Mouse (Mus musculus) adrenal gland, adult 18-20 months (tissue): ENCODE measurements around the gene Gm5431. TPM values are rescaled to one million over a fixed set of nuclear protein-coding genes. Genes with fewer than 3 reads are reported as not detected.
"Not testable (repeated sequence)": the region's sequence is repeated elsewhere in the genome, so short reads cannot be mapped to it uniquely, and the experiment has no call there.

ENCODE experiments used
- DNase-seq, 2 experiments: peaks; one replicate each; pipeline ENCODE4 v3.0.0; 2021 to 2022; ENCODE audit warnings: low spot score in 2 of 2
- long read RNA-seq, 2 experiments: library from polyadenylated mRNA; stranded (forward); transcript quantifications; one replicate each; pipeline ENCODE4 v2.0.0; 2021
- total RNA-seq, 2 experiments: library from RNA; stranded (reverse); gene quantifications; 1 replicate in 1 of 2; 2 replicates in 1 of 2; pipeline ENCODE4 v1.2.3; 2021

Gm5431 gene
- total RNA-seq = 1 to 10 TPM; 1.9 to 4.4 TPM
- long read RNA-seq, experiment 1, partial matches to known transcripts = 1 of 1 reads
- long read RNA-seq, experiment 1, other reads (novel, unspliced or antisense) = 0 of 1 reads
- long read RNA-seq, experiment 2, partial matches to known transcripts = 1 of 3 reads
- long read RNA-seq, experiment 2, other reads (novel, unspliced or antisense) = 0 of 3 reads

DNA sequence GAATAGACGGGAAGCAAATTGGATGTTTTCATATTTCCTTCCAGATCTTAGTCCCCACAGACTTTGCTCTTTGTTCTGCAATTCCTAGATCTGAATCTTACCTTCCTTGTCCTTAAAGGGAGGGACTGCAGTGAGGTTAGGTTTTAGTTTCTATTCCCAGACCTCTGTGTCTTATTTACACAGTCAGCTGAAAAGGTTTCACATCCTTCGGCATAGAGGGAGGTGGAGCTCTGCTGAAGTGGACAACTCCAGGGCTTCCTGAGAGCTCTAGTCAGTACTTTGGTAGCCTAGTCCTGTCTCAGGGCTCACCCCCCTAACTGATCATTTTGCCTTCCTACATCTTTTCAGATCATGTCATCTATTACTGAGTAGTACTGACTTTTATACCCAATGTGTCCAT, at the start of gene Gm5431:
Gene Gm5431 (minus strand): TSS at position 194 of the 400 bp plus-strand sequence.
- no peak for DNase-seq

DNA sequence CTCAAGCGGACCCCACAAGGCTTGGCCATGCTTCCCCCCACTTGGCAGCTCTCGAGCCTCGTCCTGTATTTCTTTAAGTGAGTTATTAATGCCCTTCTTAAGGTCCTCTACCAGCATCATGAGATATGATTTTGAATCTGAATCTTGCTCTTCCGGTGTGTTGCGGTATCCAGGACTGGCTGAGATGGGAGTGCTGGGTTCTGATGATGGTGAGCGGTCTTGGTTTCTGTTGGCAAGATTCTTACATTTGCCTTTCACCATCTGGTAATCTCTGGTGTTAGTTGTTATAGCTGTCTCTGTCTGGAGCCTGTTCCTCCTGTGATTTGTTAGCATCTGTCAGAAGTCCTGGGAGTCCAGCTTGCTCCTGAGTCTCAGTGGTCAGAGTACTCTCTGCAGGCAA, 44.1 kb upstream of the Gm5431 start, which contains the start of gene Psme2b:
Gene Psme2b (minus strand): TSS at position 101 of the 400 bp plus-strand sequence.
- DNase-seq = not testable (repeated sequence)

DNA sequence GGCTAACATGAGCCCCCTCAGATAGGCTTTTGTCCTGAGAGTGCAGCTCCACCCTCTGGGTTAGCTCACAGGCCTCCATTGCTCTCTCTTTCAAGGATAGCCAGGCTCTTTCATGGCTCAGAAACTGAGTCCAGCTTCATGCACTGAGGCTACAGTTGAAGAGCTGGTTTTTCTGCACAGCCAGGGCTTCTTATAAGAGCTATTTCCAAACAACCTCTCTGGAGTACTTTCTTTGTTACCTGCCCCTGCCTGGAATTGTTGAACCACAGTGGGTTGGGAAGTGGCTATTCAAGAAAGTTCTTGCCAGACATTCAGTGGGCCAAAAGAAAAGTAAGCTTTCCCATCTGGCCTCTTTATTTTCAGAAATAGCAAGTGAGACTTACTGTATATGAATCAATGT, 37.3 kb upstream of the Gm5431 start:
- DNase-seq = not testable (repeated sequence)

DNA sequence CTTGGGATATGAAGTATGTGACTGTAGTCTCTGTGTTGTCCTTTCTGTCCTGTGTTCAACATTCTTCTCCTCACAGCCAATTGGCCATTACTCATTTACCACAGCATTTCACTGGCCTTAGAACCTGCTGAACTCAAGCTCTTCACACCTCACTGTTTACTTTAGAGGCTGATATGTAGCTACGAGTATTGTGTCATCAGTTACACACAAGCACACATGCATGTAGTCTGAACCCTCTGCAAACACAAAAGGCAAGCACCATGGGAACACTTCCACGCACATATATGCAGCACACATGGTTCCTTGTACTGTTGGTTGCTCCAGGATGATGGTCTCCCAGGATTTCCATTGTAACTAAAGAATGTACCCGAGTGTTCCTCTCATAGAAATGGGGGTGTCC, 33.3 kb upstream of the Gm5431 start:
- not testable (repeated sequence) for DNase-seq

DNA sequence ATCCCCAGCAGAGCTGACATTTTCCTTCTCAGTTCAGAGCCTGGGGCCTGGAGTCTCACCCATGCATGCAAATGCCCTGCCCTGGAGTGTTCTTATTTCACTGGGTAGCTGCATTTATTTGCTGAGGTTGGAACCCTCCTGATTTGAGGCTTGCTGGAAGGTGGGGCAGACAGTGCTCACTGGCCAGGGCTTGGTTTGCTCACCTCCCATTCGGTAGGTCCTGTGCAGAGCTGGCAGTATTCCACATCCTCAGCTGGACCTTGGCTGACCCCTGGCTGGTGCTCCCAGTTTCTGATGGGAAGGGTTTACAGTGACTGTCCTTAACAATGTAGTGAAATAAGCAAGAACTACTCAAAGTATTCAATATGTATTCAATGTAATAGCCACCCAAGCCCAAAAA, 31.9 kb upstream of the Gm5431 start:
- DNase-seq = not testable (repeated sequence)

DNA sequence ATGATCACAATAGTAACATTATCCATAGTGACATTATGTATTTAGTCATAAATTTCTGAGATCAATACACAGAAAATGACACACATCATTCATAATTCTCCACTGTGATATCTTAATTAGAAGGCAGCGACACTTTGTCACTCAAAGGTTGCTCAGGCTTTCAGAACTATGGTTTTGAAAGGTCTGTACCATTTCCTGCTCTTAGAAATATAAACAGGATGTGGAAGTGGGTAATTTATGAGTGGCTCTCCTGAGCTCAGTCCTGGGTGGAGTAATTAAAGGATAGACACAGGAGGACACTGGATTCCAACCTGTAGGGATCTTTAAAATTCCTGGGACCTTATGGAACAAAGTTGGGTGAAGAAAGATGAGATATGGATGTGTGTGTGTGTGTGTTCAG, 31.4 kb upstream of the Gm5431 start:
- DNase-seq = not testable (repeated sequence)

DNA sequence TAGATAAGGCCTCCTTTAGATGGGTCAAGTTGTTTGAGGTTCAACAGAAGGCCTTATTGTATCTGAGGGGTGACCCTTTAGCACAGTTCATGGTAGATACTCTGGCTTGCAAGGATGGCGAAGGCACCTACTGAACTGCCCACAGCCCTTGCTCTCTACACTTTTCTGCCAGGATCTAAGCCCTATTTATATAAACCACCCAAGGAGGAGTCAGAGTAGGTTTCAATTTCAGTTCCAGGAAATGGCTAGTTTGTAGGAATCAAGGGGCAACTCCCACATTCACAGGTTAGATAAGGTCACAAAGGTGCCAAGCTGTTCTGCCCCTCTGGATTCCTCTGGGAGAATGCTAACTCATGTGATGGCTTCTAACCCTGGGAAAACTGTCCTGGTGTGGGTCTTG, 26.1 kb upstream of the Gm5431 start:
- not testable (repeated sequence) for DNase-seq

DNA sequence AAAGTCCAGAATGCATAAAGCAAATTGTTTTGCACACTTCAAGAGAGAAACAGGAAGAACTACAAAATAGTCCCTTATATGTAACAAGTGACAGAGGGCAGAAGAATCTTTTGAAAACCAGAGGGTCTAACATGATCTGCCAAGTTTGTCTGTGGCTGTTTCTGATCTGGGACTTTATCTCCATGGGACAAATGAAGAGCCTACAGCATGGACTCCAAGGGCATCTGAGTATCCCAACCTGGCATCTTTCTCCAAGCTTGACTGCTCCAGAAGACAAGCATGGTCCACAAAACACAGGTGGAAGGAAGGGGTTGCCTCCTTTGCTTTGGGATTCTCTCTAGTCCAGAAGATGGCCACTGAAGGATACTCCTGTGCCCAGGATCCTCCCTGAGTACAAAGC, 24.4 kb upstream of the Gm5431 start:
- not testable (repeated sequence) for DNase-seq

DNA sequence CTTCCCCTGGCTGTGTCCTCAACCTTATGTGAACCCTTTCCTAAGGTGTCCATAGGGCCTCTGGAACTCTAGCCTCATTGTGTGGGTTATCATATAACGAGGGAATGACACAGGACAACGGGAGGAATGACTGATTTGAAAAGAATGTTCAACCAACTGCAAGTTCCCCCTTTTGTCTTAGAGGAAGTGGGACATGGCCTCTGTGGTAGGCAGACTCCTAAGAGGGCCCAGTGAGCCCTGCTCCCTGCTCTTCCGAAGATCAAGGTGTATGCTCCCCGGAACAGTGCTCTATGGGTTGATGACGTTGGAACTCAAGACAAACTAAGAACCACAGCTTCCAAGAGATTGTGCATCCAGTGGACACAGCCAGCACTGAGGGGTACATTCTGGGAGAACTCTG, 21.8 kb upstream of the Gm5431 start:
- not testable (repeated sequence) for DNase-seq

DNA sequence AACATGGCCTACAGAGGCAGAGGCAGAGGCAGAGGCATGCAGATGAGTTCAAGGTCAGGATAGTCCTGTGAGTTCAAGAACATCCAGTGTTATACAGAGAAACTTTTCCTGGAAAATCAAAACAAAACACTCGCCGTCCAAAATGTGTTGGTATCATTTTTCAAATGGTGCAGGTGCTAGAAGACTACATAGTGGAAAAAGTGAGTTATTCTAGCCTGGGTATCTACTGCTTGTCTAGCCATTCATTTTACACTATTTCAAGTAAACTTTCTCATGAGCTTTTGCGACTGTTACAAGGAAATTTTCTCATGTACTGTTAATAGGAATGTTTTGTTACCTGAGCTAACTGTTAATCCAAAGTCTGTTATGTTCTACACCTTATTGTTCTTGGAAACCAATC, 16.4 kb upstream of the Gm5431 start:
- no peak for DNase-seq

DNA sequence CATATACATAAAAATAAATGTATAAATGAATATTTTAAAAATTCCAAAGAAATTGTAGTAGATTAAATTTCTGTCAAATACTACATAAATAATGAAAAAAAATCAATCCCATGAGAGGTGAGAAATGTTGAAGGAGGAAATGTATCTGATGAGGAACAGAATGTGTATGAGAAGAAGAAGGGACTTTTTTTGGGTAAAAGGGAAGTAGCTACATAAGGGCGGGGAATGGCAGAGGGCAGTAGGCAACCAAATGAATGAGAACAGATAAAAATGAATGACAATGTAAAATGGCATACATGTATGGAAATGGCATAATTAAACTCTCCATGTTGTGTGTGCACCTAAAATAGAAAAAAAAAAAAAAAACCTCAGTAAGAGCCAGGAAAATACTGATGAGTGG, 11.6 kb upstream of the Gm5431 start:
- no peak for DNase-seq

DNA sequence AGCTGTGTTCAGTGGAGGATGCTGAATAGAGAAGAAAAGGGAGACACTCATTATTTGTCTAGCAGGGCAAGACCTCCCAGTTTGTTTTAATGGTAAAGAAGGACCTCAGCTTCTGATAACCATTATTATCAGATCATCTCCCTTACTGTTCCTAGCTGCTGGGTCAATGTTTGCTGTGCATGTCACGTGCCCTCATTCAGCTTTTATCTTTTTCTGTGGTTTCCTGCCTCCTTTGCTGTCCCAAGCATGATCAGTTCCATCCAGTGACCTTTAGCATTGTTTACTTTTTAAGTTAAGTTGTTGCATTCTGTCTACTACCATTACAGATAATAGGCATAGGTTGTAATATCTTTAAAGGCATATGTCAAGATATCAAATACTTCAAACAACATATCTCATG, 6.4 kb upstream of the Gm5431 start:
- DNase-seq = no peak

DNA sequence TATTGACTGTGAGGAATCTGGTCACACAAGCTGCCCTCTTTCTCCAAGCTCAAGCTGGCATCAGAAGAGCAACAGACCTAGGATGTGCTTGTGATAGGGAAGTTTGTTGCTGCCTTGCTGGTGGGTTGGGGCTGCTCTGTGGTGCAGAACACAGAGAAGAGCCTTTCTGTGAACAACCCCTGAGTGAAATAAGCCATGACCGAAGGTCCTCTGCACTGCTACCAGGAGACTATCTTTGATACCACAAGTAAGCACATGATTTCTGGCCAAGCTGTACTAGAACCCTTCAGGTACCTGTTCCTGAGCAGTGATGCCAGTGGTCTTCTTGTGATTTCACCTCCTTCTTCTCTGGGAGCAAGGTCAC, 465 bp downstream of the Gm5431 start:
- not testable (repeated sequence) for DNase-seq

DNA sequence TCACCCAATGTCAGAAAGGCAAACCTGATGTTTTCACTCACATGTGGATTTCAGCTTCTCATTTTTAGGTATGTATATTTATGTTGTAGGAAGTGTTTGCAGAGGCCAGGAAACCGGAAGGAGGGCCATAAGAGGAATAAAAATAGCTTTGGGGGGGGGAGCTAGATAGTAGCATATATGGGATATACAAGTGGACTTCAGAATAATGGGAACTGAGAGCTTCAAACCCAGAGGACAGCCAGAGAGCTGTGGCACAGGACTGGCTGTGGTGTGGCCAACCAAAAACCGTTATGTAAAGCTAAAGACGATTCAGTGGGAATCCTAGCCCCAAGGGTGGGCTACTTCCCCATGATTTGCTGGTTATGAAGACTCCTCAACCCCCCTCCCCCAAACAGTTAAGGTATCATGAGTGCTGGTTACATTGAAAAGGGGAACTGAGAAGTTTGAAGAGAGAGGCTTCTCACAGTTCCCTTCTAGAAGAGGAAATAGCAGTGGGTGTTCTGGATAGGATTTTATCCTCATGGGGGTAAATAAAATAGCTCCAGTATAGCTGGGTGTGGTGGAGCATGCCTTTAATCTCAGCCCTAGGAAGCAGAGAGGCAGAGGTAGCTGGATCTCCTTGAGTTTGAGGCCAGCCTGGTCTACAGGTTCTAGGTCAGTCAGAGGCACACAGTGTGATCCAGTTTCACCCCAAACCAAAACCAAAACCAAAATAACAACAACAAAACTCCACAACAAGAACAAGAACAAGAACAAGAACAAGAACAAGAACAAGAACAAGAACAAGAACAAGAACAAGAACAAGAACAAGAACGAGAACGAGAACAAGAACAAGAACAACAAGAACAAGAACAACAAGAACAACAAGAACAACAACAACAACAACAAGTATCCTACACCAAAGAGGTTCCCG, 1.1 kb downstream of the Gm5431 start:
- DNase-seq = not testable (repeated sequence)

DNA sequence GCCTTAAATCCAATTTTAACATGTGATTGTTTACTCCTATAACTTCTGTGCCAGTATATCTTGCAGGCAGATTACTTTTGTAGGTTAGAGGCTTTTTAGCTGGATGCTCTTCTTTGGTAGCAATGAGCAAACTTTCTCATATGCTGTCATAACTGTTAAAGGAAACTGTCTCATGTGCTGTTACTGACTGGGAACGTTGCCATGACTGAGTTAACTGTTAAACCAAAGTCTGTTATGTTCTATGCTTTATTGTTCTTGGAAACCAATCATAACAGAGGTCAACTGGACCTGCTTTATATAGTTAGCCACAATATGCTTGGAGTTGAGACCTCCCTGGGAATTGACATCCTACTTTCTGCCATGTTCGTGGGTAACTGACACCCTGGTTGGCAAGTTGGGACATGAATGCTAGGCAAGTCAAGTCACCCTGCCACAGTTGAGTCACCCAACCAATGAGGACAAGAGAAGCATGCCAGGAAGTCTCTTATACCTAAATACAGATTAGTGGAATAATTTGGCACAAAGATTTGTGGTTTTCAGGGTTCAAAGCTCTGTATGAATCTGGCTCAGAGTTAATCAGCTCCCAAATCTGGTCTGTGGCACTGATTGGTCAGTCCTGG, 3.1 kb downstream of the Gm5431 start:
- DNase-seq = no peak

DNA sequence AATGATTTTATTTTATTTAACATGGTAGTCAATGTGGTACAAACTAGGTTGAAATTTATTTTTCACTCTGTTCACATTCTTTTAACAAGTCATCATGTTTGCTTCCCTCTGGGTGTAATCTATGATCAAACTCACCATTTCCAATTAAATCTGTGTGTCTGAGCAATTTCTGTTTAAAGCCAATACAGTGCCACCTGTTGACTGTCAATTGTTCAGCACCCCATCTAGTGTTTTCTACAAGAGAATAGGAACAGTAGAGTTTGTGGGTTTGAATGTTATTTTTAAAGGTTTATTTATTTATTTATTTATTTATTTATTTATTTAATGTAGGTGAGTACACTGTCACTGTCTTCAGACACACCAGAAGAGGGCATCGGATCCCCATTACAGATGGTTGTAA, 25.3 kb downstream of the Gm5431 start:
- no peak for DNase-seq

DNA sequence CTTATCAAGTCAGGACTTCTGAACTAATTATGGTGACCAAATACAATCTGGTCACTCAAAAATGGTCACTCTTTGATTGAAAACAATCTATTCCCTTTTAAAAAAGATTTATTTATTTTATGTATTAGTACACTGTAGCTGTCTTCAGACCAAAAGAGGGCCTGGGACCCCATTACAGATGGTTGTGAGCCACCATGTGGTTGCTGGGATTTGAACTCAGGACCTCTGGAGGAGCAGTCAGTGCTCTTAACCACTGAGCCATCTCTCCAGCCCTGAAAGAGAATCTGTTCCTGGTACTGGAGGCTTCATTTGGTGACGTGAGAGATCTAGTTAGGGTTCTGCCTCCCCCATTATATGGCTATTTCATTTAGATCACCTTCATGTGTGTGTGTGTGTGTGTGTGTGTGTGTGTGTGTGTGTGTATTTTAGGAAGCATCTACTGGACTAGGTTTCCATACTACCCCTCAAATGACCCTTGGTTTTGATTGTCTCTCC, 26.6 kb downstream of the Gm5431 start:
- DNase-seq = not testable (repeated sequence)

DNA sequence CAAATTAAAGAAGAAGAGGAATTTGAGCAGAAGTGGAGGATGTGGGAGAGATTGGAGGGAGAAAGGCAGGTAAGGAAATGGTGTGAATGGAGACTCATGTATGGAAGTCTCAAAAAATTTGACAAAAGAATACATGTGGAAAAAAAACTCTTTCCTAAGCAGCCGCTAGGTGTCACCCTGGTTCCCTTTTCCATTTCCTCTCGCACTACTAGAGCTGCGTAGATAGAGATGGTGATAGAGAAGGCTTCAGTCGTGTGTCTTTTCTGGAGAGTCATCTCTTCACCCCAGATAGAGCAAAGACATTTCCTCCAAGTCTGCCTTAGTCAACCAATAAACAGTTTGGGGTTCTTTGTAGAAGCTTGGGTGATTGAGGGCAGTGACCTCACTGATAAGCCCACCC, 27.5 kb downstream of the Gm5431 start:
- DNase-seq = peak; percentile 35 to 56

DNA sequence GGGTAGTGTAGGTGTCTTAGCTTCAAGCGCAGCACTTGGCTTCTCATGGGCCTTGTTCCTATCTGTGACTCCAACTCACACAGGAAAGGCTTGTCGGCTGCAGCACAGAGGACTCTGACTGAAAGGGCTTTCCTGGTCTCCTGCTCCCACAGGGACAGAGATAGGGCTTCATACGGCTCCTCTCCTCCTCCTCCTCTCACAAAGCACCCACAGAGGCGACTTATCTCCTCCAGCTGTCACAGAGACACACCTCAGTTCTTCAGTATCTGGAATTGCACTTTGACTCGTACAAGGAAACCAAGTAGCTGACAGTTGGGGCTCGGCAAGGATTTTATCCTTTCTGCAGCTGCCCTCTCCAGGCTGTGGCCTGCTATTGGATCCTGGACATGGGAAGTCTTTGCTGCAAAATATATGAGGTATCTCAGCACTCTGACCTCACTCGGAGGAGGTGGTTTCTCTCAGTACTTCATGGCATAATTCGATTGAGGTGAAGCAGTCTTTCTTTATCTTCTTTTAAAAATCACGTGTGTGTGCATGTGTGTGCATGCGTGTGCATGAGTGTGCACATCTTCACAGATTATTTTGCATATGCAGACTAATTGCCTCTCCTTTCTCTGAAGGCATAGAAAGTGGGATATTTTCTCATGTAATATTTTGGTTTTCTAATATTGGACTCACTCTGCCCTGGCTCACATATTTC, 28.3 kb downstream of the Gm5431 start:
- DNase-seq = no peak

DNA sequence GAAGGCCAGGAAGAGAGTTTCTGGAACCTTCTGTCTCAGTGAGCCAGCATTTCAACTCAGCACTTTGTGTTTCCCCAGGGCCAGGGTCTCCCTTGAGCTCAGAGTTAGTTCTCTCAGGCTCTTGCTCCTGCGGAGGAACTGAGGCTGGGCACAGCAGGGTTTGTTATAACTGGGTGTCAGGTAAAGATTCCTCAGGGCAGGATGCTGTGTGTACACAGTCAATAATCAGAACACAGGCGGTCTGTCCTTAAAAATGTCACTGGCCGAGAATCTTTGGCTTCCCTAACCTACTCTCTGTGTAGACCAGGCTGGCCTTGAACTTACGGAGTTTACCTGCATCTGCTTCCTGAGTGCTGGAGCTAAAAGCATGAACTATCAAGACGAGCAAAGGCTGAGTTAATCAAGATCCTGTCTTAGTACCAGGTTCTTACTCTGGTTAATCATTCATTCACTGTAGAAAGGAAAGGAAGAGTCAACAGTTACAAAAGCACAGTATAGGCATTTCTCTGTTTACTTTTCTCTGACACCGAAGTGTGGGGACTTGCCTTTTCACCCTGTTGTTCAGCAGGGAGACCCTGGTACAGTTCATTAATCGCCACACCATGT, 29.2 kb downstream of the Gm5431 start:
- DNase-seq = no peak
